Mouse (Mus musculus) embryonic facial prominence, embryonic 10.5 days (tissue): ENCODE results near the gene Casp2. TPM values are rescaled to one million over a fixed set of nuclear protein-coding genes. Genes with fewer than 3 reads are reported as not detected.

Experiments
- DNase-seq: peaks from one replicate; pipeline ENCODE4 v3.0.0-alpha.2; 2017; ENCODE audit warnings: low spot score
- H3K27ac ChIP-seq: fragments of 300-500 bp; sonication (generic); replicated peaks from 2 replicates; pipeline ENCODE4 v1.5.1; 2016; ENCODE audit warnings: mild to moderate bottlenecking
- H3K27me3 ChIP-seq: fragments of 300-500 bp; sonication (generic); replicated peaks from 2 replicates; pipeline ENCODE4 v1.6.1; 2016; ENCODE audit warnings: low read depth, mild to moderate bottlenecking; ENCODE audit not compliant: poor library complexity, severe bottlenecking
- H3K36me3 ChIP-seq: fragments of 300-500 bp; sonication (generic); replicated peaks from 2 replicates; pipeline ENCODE4 v1.6.1; 2016; ENCODE audit warnings: mild to moderate bottlenecking, moderate library complexity
- H3K4me1 ChIP-seq: fragments of 300-500 bp; sonication (generic); 2 replicates; pipeline ENCODE4 v1.6.1; 2016
- H3K4me3 ChIP-seq: fragments of 300-500 bp; sonication (generic); 2 replicates; pipeline ENCODE4 v1.5.1; 2016; ENCODE audit warnings: mild to moderate bottlenecking, moderate library complexity
- H3K9me3 ChIP-seq: fragments of 300-500 bp; sonication (generic); 2 replicates; pipeline ENCODE4 v1.6.1; 2016; ENCODE audit warnings: mild to moderate bottlenecking
- WGBS: fragments of 180-500 bp; shearing (Covaris S2); methylation state at CpG from one replicate; pipeline ENCODE4 v1.1.7; 2016; 5-methylcytosine and 5-hydroxymethylcytosine counted together
- polyA plus RNA-seq: library from polyadenylated mRNA; unstranded; fragments of >200 nt; fragmentation: Nextera tagmentation; extraction: Ambion mirVana; gene quantifications from 2 replicates; pipeline ENCODE4 v1.2.1, GENCODE M21; 2016

Gene Casp2
- polyA plus RNA-seq, 1 experiment from 2014 or later: 79.5 TPM

- Histone ChIP-seq H3K27ac (no peak overlapping the region), H3K4me3 (no peak overlapping the region), H3K36me3 (no peaks in the 10 kb centered on the region), H3K27me3 (no peaks in the 10 kb centered on the region), H3K4me1 (no peaks in the 10 kb centered on the region), H3K9me3 (no peaks in the 10 kb centered on the region)
- DNase-seq: no peak
- WGBS: 81% methylated on average over 3 of the region's 3 CpGs
Observed at GRCm38 (mm10) chr6:42330216-42330615, 65.4 kb downstream of the Casp2 start.

GRCm38 (mm10) chr6:42330946-42331345 is 66.2 kb downstream of the Casp2 start:
- no peaks in the 10 kb centered on the region for H3K9me3 ChIP-seq
- H3K27ac ChIP-seq: no peak overlapping the region
- no peaks in the 10 kb centered on the region for H3K27me3 ChIP-seq
- no peaks in the 10 kb centered on the region for H3K36me3 ChIP-seq
- no peak overlapping the region for H3K4me3 ChIP-seq
- no peaks in the 10 kb centered on the region for H3K4me1 ChIP-seq
- whole genome bisulfite sequencing: 89% methylated on average over 3 of the region's 3 CpGs
- no peak for DNase-seq

Other genes starting within 250 kb of the Casp2 start
- not detected in 2 replicates for gene Sva, start 226.6 kb upstream of the Casp2 start, polyA plus RNA-seq
- not detected in 2 replicates for gene Tas2r139, start 124.0 kb upstream of the Casp2 start, polyA plus RNA-seq
- not detected in 2 replicates for gene Tas2r144, start 49.7 kb upstream of the Casp2 start, polyA plus RNA-seq
- gene Gstk1, start 19.1 kb upstream of the Casp2 start, polyA plus RNA-seq: 18.1 and 18.7 TPM in 2 replicates
- 0.60 and 0.90 TPM in 2 replicates for gene Tmem139, start 3.0 kb upstream of the Casp2 start, polyA plus RNA-seq
- gene Clcn1, start 21.7 kb downstream of the Casp2 start, polyA plus RNA-seq: 0.80 and 1.1 TPM in 2 replicates
- gene Fam131b, start 59.7 kb downstream of the Casp2 start, polyA plus RNA-seq: 0.74 and 0.90 TPM in 2 replicates
- 93.8 and 96.9 TPM in 2 replicates for gene Zyx, start 84.6 kb downstream of the Casp2 start, polyA plus RNA-seq
- 3.9 and 5.1 TPM in 2 replicates for gene Epha1, start 108.3 kb downstream of the Casp2 start, polyA plus RNA-seq
- not detected in 2 replicates for gene Tas2r143, start 135.3 kb downstream of the Casp2 start, polyA plus RNA-seq
- gene Tas2r135, start 140.4 kb downstream of the Casp2 start, polyA plus RNA-seq: not detected in 2 replicates
- gene Tas2r126, start 169.6 kb downstream of the Casp2 start, polyA plus RNA-seq: not detected in 2 replicates
- gene Olfr458, start 200.2 kb downstream of the Casp2 start, polyA plus RNA-seq: not detected in 2 replicates
- gene Olfr457, start 211.3 kb downstream of the Casp2 start, polyA plus RNA-seq: not detected in 2 replicates
- gene Olfr456, start 222.2 kb downstream of the Casp2 start, polyA plus RNA-seq: not detected in 2 replicates